Mouse (Mus musculus) heart, embryonic 10.5 days (tissue): ENCODE data around the gene Dnm2. TPM values are rescaled to one million over a fixed set of nuclear protein-coding genes. Genes with fewer than 3 reads are reported as not detected.
"Not testable (repeated sequence)": the region's sequence is repeated elsewhere in the genome, so short reads cannot be mapped to it uniquely, and the experiment has no call there.

Source experiments
- DNase-seq: peaks from one replicate; pipeline ENCODE4 v3.0.0-alpha.2; 2017; ENCODE audit warnings: low spot score
- H3K27ac ChIP-seq: fragments of 300-500 bp; sonication (generic); 2 replicates; pipeline ENCODE4 v1.5.1; 2016; ENCODE audit warnings: mild to moderate bottlenecking
- H3K27me3 ChIP-seq: fragments of 300-500 bp; sonication (generic); 2 replicates; pipeline ENCODE4 v1.6.1; 2016; ENCODE audit warnings: mild to moderate bottlenecking; ENCODE audit not compliant: poor library complexity, insufficient read depth, severe bottlenecking
- H3K36me3 ChIP-seq: fragments of 300-500 bp; sonication (generic); 2 replicates; pipeline ENCODE4 v1.6.1; 2016; ENCODE audit warnings: mild to moderate bottlenecking, moderate library complexity
- H3K4me1 ChIP-seq: fragments of 300-500 bp; sonication (generic); 2 replicates; pipeline ENCODE4 v1.6.1; 2016; ENCODE audit warnings: mild to moderate bottlenecking
- H3K4me3 ChIP-seq: fragments of 300-500 bp; sonication (generic); 2 replicates; pipeline ENCODE4 v1.5.1; 2016; ENCODE audit warnings: mild to moderate bottlenecking, moderate library complexity
- H3K9me3 ChIP-seq: fragments of 300-500 bp; sonication (generic); 2 replicates; pipeline ENCODE4 v1.6.1; 2016; ENCODE audit warnings: mild to moderate bottlenecking, moderate library complexity
- WGBS: fragments of 180-500 bp; shearing (Covaris S2); methylation state at CpG from one replicate; pipeline ENCODE4 v1.1.7; 2016; 5-methylcytosine and 5-hydroxymethylcytosine counted together
- polyA plus RNA-seq: library from polyadenylated mRNA; unstranded; fragments of >200 nt; fragmentation: Nextera tagmentation; extraction: Ambion mirVana; gene quantifications from 2 replicates; pipeline ENCODE4 v1.2.1, GENCODE M21; 2016

The Dnm2 gene
- polyA plus RNA-seq, 1 experiment from 2014 or later, result 81.6 TPM

- DNase-seq, result no peak
- Histone ChIP-seq H3K4me1 (no peaks in the 10 kb centered on the region), H3K4me3 (no peak overlapping the region), H3K27me3 (no peaks in the 10 kb centered on the region), H3K9me3 (no peaks in the 10 kb centered on the region), H3K27ac (no peak overlapping the region), H3K36me3 (peaks cover 87% of the 10 kb centered on the region)
- 88% methylated on average over 20 of the region's 20 CpGs for WGBS
Observed at GRCm38 (mm10) chr9:21469032-21470024, 44.6 kb downstream of the Dnm2 start.

GRCm38 (mm10) chr9:21472913-21473312, 48.2 kb downstream of the Dnm2 start:
- DNase-seq, result no peak
- Histone ChIP-seq H3K9me3 (no peaks in the 10 kb centered on the region), H3K4me3 (no peak overlapping the region), H3K4me1 (no peaks in the 10 kb centered on the region), H3K27me3 (no peaks in the 10 kb centered on the region), H3K27ac (no peak overlapping the region), H3K36me3 (peaks cover 91% of the 10 kb centered on the region)
- 90% methylated on average over 4 of the region's 4 CpGs for WGBS

- no peak overlapping the region for H3K4me3 ChIP-seq
- peaks cover 4% of the 10 kb centered on the region; the same call in 1 of the 2 replicates for H3K4me1 ChIP-seq
- H3K27ac ChIP-seq, result no peak overlapping the region
- no peak for DNase-seq
- H3K27me3 ChIP-seq, result no peaks in the 10 kb centered on the region
- peaks cover 90% of the 10 kb centered on the region for H3K36me3 ChIP-seq
- WGBS, result 95% methylated on average over 6 of the region's 6 CpGs
- no peaks in the 10 kb centered on the region for H3K9me3 ChIP-seq
Observed at GRCm38 (mm10) chr9:21477707-21478106, 53.0 kb downstream of the Dnm2 start.

GRCm38 (mm10) chr9:21484065-21484464, 59.4 kb downstream of the Dnm2 start:
- H3K27ac ChIP-seq, result no peak overlapping the region
- H3K4me1 ChIP-seq, result peaks cover 4% of the 10 kb centered on the region; the same call in 1 of the 2 replicates
- WGBS, result 81% methylated on average over 4 of the region's 4 CpGs
- no peaks in the 10 kb centered on the region for H3K9me3 ChIP-seq
- DNase-seq, result no peak
- no peaks in the 10 kb centered on the region for H3K27me3 ChIP-seq
- H3K36me3 ChIP-seq, result peaks cover 85% of the 10 kb centered on the region
- H3K4me3 ChIP-seq, result no peak overlapping the region

- not testable (repeated sequence) for H3K9me3 ChIP-seq, H3K27me3 ChIP-seq, DNase-seq, H3K27ac ChIP-seq, H3K4me3 ChIP-seq, H3K4me1 ChIP-seq
- WGBS, result 92% methylated on average over 1 of the region's 2 CpGs
- H3K36me3 ChIP-seq, result peaks cover 88% of the 10 kb centered on the region
Observed at GRCm38 (mm10) chr9:21488246-21488645, 63.5 kb downstream of the Dnm2 start.

- Histone ChIP-seq H3K27ac (no peak overlapping the region), H3K9me3 (no peaks in the 10 kb centered on the region), H3K4me1 (peaks cover 18% of the 10 kb centered on the region), H3K4me3 (no peak overlapping the region), H3K27me3 (no peaks in the 10 kb centered on the region), H3K36me3 (peaks cover 87% of the 10 kb centered on the region)
- DNase-seq, result no peak
- 94% methylated on average over 9 of the region's 9 CpGs for WGBS
Observed at GRCm38 (mm10) chr9:21490696-21491095, 66.0 kb downstream of the Dnm2 start.

GRCm38 (mm10) chr9:21493907-21494306, 69.2 kb downstream of the Dnm2 start:
- no peak for DNase-seq
- Histone ChIP-seq H3K4me3 (no peak overlapping the region), H3K9me3 (no peaks in the 10 kb centered on the region), H3K4me1 (peaks cover 18% of the 10 kb centered on the region), H3K27ac (no peak overlapping the region), H3K36me3 (peaks cover 87% of the 10 kb centered on the region), H3K27me3 (no peaks in the 10 kb centered on the region)
- 61% methylated on average over 2 of the region's 2 CpGs for WGBS

- no peaks in the 10 kb centered on the region for H3K9me3 ChIP-seq
- peaks cover 18% of the 10 kb centered on the region for H3K4me1 ChIP-seq
- no peak overlapping the region for H3K27ac ChIP-seq
- no peak for DNase-seq
- H3K27me3 ChIP-seq, result no peaks in the 10 kb centered on the region
- H3K4me3 ChIP-seq, result no peak overlapping the region
- 64% methylated on average over 9 of the region's 9 CpGs for WGBS
- H3K36me3 ChIP-seq, result peaks cover 87% of the 10 kb centered on the region
Observed at GRCm38 (mm10) chr9:21494726-21495125, 70.0 kb downstream of the Dnm2 start.

- no peak for DNase-seq
- Histone ChIP-seq H3K9me3 (no peaks in the 10 kb centered on the region), H3K36me3 (peaks cover 80% of the 10 kb centered on the region), H3K27me3 (no peaks in the 10 kb centered on the region), H3K4me1 (peaks cover 18% of the 10 kb centered on the region), H3K4me3 (no peak overlapping the region), H3K27ac (peak overlapping the region; percentile 45; the same call in 1 of the 2 replicates)
- 81% methylated on average over 19 of the region's 19 CpGs for WGBS
Observed at GRCm38 (mm10) chr9:21496308-21497049, 71.8 kb downstream of the Dnm2 start.

GRCm38 (mm10) chr9:21497050-21497542, 72.4 kb downstream of the Dnm2 start:
- H3K4me3 ChIP-seq, result no peak overlapping the region
- WGBS, result 92% methylated on average over 16 of the region's 16 CpGs
- H3K9me3 ChIP-seq, result no peaks in the 10 kb centered on the region
- peaks cover 18% of the 10 kb centered on the region for H3K4me1 ChIP-seq
- DNase-seq, result no peak
- H3K36me3 ChIP-seq, result peaks cover 73% of the 10 kb centered on the region
- no peaks in the 10 kb centered on the region for H3K27me3 ChIP-seq
- H3K27ac ChIP-seq, result peak overlapping the region; percentile 53; the same call in 1 of the 2 replicates

GRCm38 (mm10) chr9:21497664-21498063, 73.0 kb downstream of the Dnm2 start:
- Histone ChIP-seq H3K27ac (0 out of 2 replicates have a peak overlapping the region, but pooled peaks have one; percentile 53), H3K36me3 (peaks cover 70% of the 10 kb centered on the region), H3K4me3 (no peak overlapping the region), H3K4me1 (peaks cover 18% of the 10 kb centered on the region), H3K27me3 (no peaks in the 10 kb centered on the region), H3K9me3 (no peaks in the 10 kb centered on the region)
- no peak for DNase-seq
- WGBS, result 87% methylated on average over 2 of the region's 2 CpGs

- H3K27ac ChIP-seq, result no peak overlapping the region
- peaks cover 18% of the 10 kb centered on the region for H3K4me1 ChIP-seq
- no peaks in the 10 kb centered on the region for H3K27me3 ChIP-seq
- H3K9me3 ChIP-seq, result no peaks in the 10 kb centered on the region
- no peak for DNase-seq
- peaks cover 71% of the 10 kb centered on the region for H3K36me3 ChIP-seq
- WGBS, result 89% methylated on average over 12 of the region's 12 CpGs
- H3K4me3 ChIP-seq, result no peak overlapping the region
Observed at GRCm38 (mm10) chr9:21498284-21498902, 73.7 kb downstream of the Dnm2 start.
